Mouse (Mus musculus): ENCODE measurements around the gene Klf5. TPM values are rescaled to one million over a fixed set of nuclear protein-coding genes. Genes with fewer than 3 reads are reported as not detected.

Klf5 gene
- polyA plus RNA-seq, 1 experiment: 52.0 TPM

DNA sequence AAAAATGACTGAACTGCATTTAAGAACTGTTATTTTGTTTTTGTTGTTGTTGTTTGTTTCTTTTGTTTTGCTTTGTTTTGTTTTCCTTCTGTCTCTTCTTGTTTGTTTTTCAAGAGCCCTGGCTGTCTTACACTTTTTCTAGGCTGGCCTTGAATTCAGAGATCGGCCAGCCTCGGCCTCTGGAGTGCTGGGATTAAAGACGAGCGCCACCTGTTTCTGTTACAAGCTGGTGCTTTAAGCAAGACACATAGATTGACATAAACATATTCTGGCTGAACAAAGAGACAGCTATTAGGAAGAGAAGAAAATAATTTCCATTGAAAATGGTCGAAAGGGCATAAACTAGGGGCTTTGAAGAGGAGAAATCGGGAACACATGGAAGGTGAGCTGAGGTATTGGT is 51.1 kb downstream of the Klf5 start:
- no peak overlapping the region for H3K4me3 ChIP-seq
- no peak overlapping the region for H3ac ChIP-seq (ENCODE audit: control insufficient read depth, insufficient read length)
- no peak overlapping the region for H3K4me2 ChIP-seq (ENCODE audit: low read depth)
- H3K79me2 ChIP-seq (ENCODE audit: control insufficient read depth, insufficient read depth): no peaks in the 10 kb centered on the region
- no peaks in the 10 kb centered on the region for H3K27me3 ChIP-seq (ENCODE audit: control insufficient read depth, insufficient read depth, insufficient read length)
- H3K36me3 ChIP-seq (ENCODE audit: control insufficient read depth, insufficient read depth): no peaks in the 10 kb centered on the region
- TF ChIP-seq E2F4 (IDR thresholded peaks at IDR 0.05; ENCODE audit: insufficient read depth) (no peak), REST (IDR thresholded peaks at IDR 0.05; ENCODE audit: insufficient read depth, insufficient read length) (no peak)

- no peak overlapping the region for H3K4me2 ChIP-seq (ENCODE audit: low read depth)
- H3K27me3 ChIP-seq (ENCODE audit: control insufficient read depth, insufficient read depth, insufficient read length): no peaks in the 10 kb centered on the region
- no peak overlapping the region for H3K4me3 ChIP-seq
- H3ac ChIP-seq (ENCODE audit: control insufficient read depth, insufficient read length): no peak overlapping the region
- no peaks in the 10 kb centered on the region for H3K36me3 ChIP-seq (ENCODE audit: control insufficient read depth, insufficient read depth)
- no peaks in the 10 kb centered on the region for H3K79me2 ChIP-seq (ENCODE audit: control insufficient read depth, insufficient read depth)
- no peak for TF ChIP-seq MYOG (IDR thresholded peaks at IDR 0.05; ENCODE audit: control insufficient read depth in 1 of 3, insufficient read depth in 1 of 3, insufficient read length in 2 of 3, low read depth in 2 of 3)
- TF ChIP-seq CEBPB (IDR thresholded peaks at IDR 0.05; ENCODE audit: insufficient read depth, poor library complexity, severe bottlenecking): no peak
- TF ChIP-seq MAX (IDR thresholded peaks at IDR 0.05; ENCODE audit: low read depth): no peak
- no peak for TF ChIP-seq E2F4 (IDR thresholded peaks at IDR 0.05; ENCODE audit: insufficient read depth)
- no peak for TF ChIP-seq USF1 (IDR thresholded peaks at IDR 0.05; ENCODE audit: low read depth)
- TF ChIP-seq TCF12 (IDR thresholded peaks at IDR 0.05; ENCODE audit: insufficient read depth, poor library complexity, severe bottlenecking): no peak
- TF ChIP-seq MYOD1 (IDR thresholded peaks at IDR 0.05; ENCODE audit: control insufficient read depth in 1 of 3, insufficient read length in 2 of 3, low read depth in 2 of 3): no peak
- TF ChIP-seq REST (IDR thresholded peaks at IDR 0.05; ENCODE audit: insufficient read depth, insufficient read length): no peak
- no peak for TF ChIP-seq POLR2AphosphoS2 (IDR thresholded peaks at IDR 0.05; ENCODE audit: insufficient read length, low read depth)
- TF ChIP-seq SRF (IDR thresholded peaks at IDR 0.05; ENCODE audit: control insufficient read depth, insufficient read length, low read depth): no peak
- TF ChIP-seq POLR2A (IDR thresholded peaks at IDR 0.05; ENCODE audit: insufficient read length, low read depth): no peak
- no peak for TF ChIP-seq TCF3 (IDR thresholded peaks at IDR 0.05; ENCODE audit: insufficient read length, low read depth)
These were observed 54.5 kb downstream of the Klf5 start for GRCm38 (mm10) chr14:99352989-99353388.

DNA sequence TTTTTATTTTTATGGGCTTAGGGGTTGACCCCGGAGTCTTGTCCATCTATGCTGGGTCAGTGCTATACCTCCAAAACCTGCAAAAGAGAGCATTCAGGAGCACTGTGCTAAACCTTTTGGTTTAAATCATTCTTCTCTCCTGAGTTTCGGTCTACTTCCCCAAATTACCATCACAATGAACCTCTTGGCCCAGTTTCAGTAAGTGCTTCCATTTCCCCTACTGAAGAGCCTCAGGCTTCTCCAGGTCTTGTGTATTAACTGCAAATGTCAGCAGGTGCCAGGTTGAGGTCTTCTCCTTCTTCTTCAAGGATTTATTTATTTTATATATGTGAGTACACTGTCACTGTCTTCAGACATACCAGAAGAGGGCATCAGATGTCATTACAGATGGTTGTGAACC is 55.6 kb downstream of the Klf5 start:
- Histone ChIP-seq H3K4me3 (no peak overlapping the region), H3K79me2 (ENCODE audit: control insufficient read depth, insufficient read depth) (no peaks in the 10 kb centered on the region), H3ac (ENCODE audit: control insufficient read depth, insufficient read length) (no peak overlapping the region), H3K36me3 (ENCODE audit: control insufficient read depth, insufficient read depth) (no peaks in the 10 kb centered on the region), H3K4me2 (ENCODE audit: low read depth) (no peak overlapping the region), H3K27me3 (ENCODE audit: control insufficient read depth, insufficient read depth, insufficient read length) (no peaks in the 10 kb centered on the region)
- TF ChIP-seq MYOG (IDR thresholded peaks at IDR 0.05; ENCODE audit: control insufficient read depth in 1 of 3, insufficient read depth in 1 of 3, insufficient read length in 2 of 3, low read depth in 2 of 3) (no peak), TCF3 (IDR thresholded peaks at IDR 0.05; ENCODE audit: insufficient read length, low read depth) (no peak), CEBPB (IDR thresholded peaks at IDR 0.05; ENCODE audit: insufficient read depth, poor library complexity, severe bottlenecking) (no peak), TCF12 (IDR thresholded peaks at IDR 0.05; ENCODE audit: insufficient read depth, poor library complexity, severe bottlenecking) (no peak), REST (IDR thresholded peaks at IDR 0.05; ENCODE audit: insufficient read depth, insufficient read length) (no peak), MAX (IDR thresholded peaks at IDR 0.05; ENCODE audit: low read depth) (no peak), POLR2AphosphoS2 (IDR thresholded peaks at IDR 0.05; ENCODE audit: insufficient read length, low read depth) (no peak), SRF (IDR thresholded peaks at IDR 0.05; ENCODE audit: control insufficient read depth, insufficient read length, low read depth) (no peak), E2F4 (IDR thresholded peaks at IDR 0.05; ENCODE audit: insufficient read depth) (no peak), USF1 (IDR thresholded peaks at IDR 0.05; ENCODE audit: low read depth) (no peak), POLR2A (IDR thresholded peaks at IDR 0.05; ENCODE audit: insufficient read length, low read depth) (no peak), MYOD1 (IDR thresholded peaks at IDR 0.05; ENCODE audit: control insufficient read depth in 1 of 3, insufficient read length in 2 of 3, low read depth in 2 of 3) (no peak)

DNA sequence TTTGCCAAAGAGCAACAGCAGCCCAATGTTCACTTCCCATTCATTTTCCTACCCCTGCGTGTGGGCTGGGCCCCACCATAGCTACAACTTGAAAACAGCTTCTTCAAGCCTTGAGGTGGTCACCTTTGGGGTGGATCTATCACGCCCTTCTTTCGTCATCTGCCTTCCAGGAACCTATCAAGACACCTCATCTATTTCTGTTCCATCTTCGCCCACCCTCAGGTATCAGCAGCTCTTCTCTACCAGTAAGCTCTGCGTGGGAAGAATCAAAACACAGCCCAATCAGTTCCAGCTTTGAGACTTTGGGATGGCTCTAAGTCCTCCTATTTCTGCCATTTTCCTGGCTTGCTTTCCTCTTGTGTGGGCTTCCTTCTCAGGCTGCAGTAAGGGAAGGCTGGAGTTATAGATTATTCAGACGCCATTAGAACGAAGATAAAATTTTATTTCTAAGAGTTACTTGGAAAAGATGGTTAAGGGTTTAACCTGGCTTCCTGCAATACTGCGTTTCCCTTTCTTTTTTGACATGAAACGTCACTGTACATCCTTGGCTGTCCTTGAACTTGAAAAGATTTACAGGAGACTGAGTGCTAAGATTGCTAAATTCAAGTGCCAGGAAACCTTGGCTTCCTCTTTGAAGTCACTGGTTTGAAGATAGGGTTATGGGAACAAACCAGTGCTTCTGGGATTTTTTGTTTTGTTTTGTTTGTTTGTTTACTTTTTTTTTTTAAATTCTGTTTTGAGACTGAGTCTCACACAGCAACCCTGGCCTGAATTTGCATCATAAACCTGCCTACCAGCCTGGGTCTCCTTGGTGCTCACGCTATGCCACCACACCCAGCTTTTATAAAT is 56.5 kb downstream of the Klf5 start:
- Histone ChIP-seq H3K36me3 (ENCODE audit: control insufficient read depth, insufficient read depth) (no peaks in the 10 kb centered on the region), H3K4me3 (no peak overlapping the region), H3K27me3 (ENCODE audit: control insufficient read depth, insufficient read depth, insufficient read length) (no peaks in the 10 kb centered on the region), H3K79me2 (ENCODE audit: control insufficient read depth, insufficient read depth) (no peaks in the 10 kb centered on the region), H3ac (ENCODE audit: control insufficient read depth, insufficient read length) (no peak overlapping the region), H3K4me2 (ENCODE audit: low read depth) (no peak overlapping the region)
- TF ChIP-seq USF1 (IDR thresholded peaks at IDR 0.05; ENCODE audit: low read depth) (no peak), MAX (IDR thresholded peaks at IDR 0.05; ENCODE audit: low read depth) (no peak), MYOG (IDR thresholded peaks at IDR 0.05; ENCODE audit: control insufficient read depth in 1 of 3, insufficient read depth in 1 of 3, insufficient read length in 2 of 3, low read depth in 2 of 3) (no peak), REST (IDR thresholded peaks at IDR 0.05; ENCODE audit: insufficient read depth, insufficient read length) (no peak), E2F4 (IDR thresholded peaks at IDR 0.05; ENCODE audit: insufficient read depth) (no peak), TCF12 (IDR thresholded peaks at IDR 0.05; ENCODE audit: insufficient read depth, poor library complexity, severe bottlenecking) (no peak), POLR2AphosphoS2 (IDR thresholded peaks at IDR 0.05; ENCODE audit: insufficient read length, low read depth) (no peak), TCF3 (IDR thresholded peaks at IDR 0.05; ENCODE audit: insufficient read length, low read depth) (no peak), POLR2A (IDR thresholded peaks at IDR 0.05; ENCODE audit: insufficient read length, low read depth) (no peak), MYOD1 (IDR thresholded peaks at IDR 0.05; ENCODE audit: control insufficient read depth in 1 of 3, insufficient read length in 2 of 3, low read depth in 2 of 3) (no peak), SRF (IDR thresholded peaks at IDR 0.05; ENCODE audit: control insufficient read depth, insufficient read length, low read depth) (no peak), CEBPB (IDR thresholded peaks at IDR 0.05; ENCODE audit: insufficient read depth, poor library complexity, severe bottlenecking) (no peak)

GRCm38 (mm10) chr14:99355610-99355870 is 57.0 kb downstream of the Klf5 start:
- Histone ChIP-seq H3K36me3 (ENCODE audit: control insufficient read depth, insufficient read depth) (no peaks in the 10 kb centered on the region), H3K4me2 (ENCODE audit: low read depth) (no peak overlapping the region), H3K79me2 (ENCODE audit: control insufficient read depth, insufficient read depth) (no peaks in the 10 kb centered on the region), H3ac (ENCODE audit: control insufficient read depth, insufficient read length) (no peak overlapping the region), H3K4me3 (no peak overlapping the region), H3K27me3 (ENCODE audit: control insufficient read depth, insufficient read depth, insufficient read length) (no peaks in the 10 kb centered on the region)
- no peak for TF ChIP-seq E2F4 (IDR thresholded peaks at IDR 0.05; ENCODE audit: insufficient read depth)
- no peak for TF ChIP-seq MYOG (IDR thresholded peaks at IDR 0.05; ENCODE audit: control insufficient read depth in 1 of 3, insufficient read depth in 1 of 3, insufficient read length in 2 of 3, low read depth in 2 of 3)
- no peak for TF ChIP-seq TCF12 (IDR thresholded peaks at IDR 0.05; ENCODE audit: insufficient read depth, poor library complexity, severe bottlenecking)
- no peak for TF ChIP-seq TCF3 (IDR thresholded peaks at IDR 0.05; ENCODE audit: insufficient read length, low read depth)
- no peak for TF ChIP-seq POLR2AphosphoS2 (IDR thresholded peaks at IDR 0.05; ENCODE audit: insufficient read length, low read depth)
- no peak for TF ChIP-seq REST (IDR thresholded peaks at IDR 0.05; ENCODE audit: insufficient read depth, insufficient read length)
- TF ChIP-seq MAX (IDR thresholded peaks at IDR 0.05; ENCODE audit: low read depth): no peak
- TF ChIP-seq MYOD1 (IDR thresholded peaks at IDR 0.05; ENCODE audit: control insufficient read depth in 1 of 3, insufficient read length in 2 of 3, low read depth in 2 of 3): no peak
- TF ChIP-seq CEBPB (IDR thresholded peaks at IDR 0.05; ENCODE audit: insufficient read depth, poor library complexity, severe bottlenecking): no peak
- no peak for TF ChIP-seq POLR2A (IDR thresholded peaks at IDR 0.05; ENCODE audit: insufficient read length, low read depth)
- TF ChIP-seq USF1 (IDR thresholded peaks at IDR 0.05; ENCODE audit: low read depth): no peak
- no peak for TF ChIP-seq SRF (IDR thresholded peaks at IDR 0.05; ENCODE audit: control insufficient read depth, insufficient read length, low read depth)
